In genomic region chr17:70403750-70404149, GRCm38 (mm10) we compare ENCODE assay signal across 13 mouse cellular contexts.
"Had no signal": no experiment of that assay in that cellular context is flagged by ENCODE, and none has a peak within 500 bp of the region (broad histone marks: within the 10 kb centered on the region; RNA-seq: fewer than 3 reads in every experiment).

No protein-coding gene starts in this region.

- H3K4me3 ChIP-seq: left cerebral cortex, adult 2 months; limb, embryonic 15.5 days; liver, embryonic 12.5 days; myocyte; neural tube, embryonic 15.5 days had no signal

- H3K27me3 ChIP-seq: limb, embryonic 15.5 days; liver, embryonic 12.5 days; neural tube, embryonic 15.5 days had no signal

- H3K36me3 ChIP-seq: limb, embryonic 15.5 days; liver, embryonic 12.5 days; neural tube, embryonic 15.5 days had no signal

- H3K9ac ChIP-seq: limb, embryonic 15.5 days; liver, embryonic 12.5 days; lung, embryonic 14.5 days; neural tube, embryonic 15.5 days had no signal

- H3K4me1 ChIP-seq: limb, embryonic 15.5 days; liver, embryonic 12.5 days; neural tube, embryonic 15.5 days had no signal

- H3K27ac ChIP-seq: left cerebral cortex, adult 2 months; limb, embryonic 15.5 days; liver, embryonic 12.5 days; neural tube, embryonic 15.5 days; stomach, postnatal 0 days had no signal

- ATAC-seq: liver, embryonic 12.5 days had no signal

- H3K4me2 ChIP-seq: limb, embryonic 15.5 days; liver, embryonic 12.5 days; lung, embryonic 14.5 days; neural tube, embryonic 15.5 days had no signal

- DNase-seq: kidney, adult 18-20 months; kidney, postnatal 10 days; lung, embryonic 14.5 days; lung, postnatal 10 days; lung, postnatal 4 days; right cerebral cortex, adult 18-20 months; thymus, postnatal 4 days had no signal

- H3K9me3 ChIP-seq: limb, embryonic 15.5 days; liver, embryonic 12.5 days; neural tube, embryonic 15.5 days had no signal
